Mouse (Mus musculus) liver, postnatal 0 days (tissue): ENCODE measurements around the gene Zfp1. TPM values are rescaled to one million over a fixed set of nuclear protein-coding genes. Genes with fewer than 3 reads are reported as not detected.
A peak's percentile ranks its signal among the peaks of the same experiment; 100 is the strongest.

Source experiments
- ATAC-seq: fragments of 200-750 bp; cut with Nextera tagmentation; 2 replicates; pipeline ENCODE4 v1.8.0; 2017; ENCODE audit warnings: mild to moderate bottlenecking, moderate library complexity
- DNase-seq: peaks from one replicate; pipeline ENCODE4 v3.0.0-alpha.2; 2016
- H3K27ac ChIP-seq: fragments of 300-500 bp; sonication (generic); 2 replicates; pipeline ENCODE4 v1.5.1; 2014; ENCODE audit warnings: antibody characterized with exemption, moderate library complexity, mild to moderate bottlenecking, low read depth
- H3K27me3 ChIP-seq: fragments of 300-500 bp; sonication (generic); 2 replicates; pipeline ENCODE4 v1.6.1; 2014; ENCODE audit warnings: low read length, control low read depth, mixed read lengths; ENCODE audit not compliant: insufficient read depth
- H3K36me3 ChIP-seq: fragments of 300-500 bp; sonication (generic); replicated peaks from 2 replicates; pipeline ENCODE4 v1.6.1; 2014; ENCODE audit warnings: mild to moderate bottlenecking, control low read depth, low read length, moderate library complexity, mixed read lengths; ENCODE audit not compliant: insufficient read depth
- H3K4me1 ChIP-seq: fragments of 300-500 bp; sonication (generic); 2 replicates; pipeline ENCODE4 v1.6.1; 2014; ENCODE audit warnings: antibody characterized with exemption, mild to moderate bottlenecking, control low read depth; ENCODE audit not compliant: insufficient read depth
- H3K4me2 ChIP-seq: fragments of 300-500 bp; sonication (generic); 2 replicates; pipeline ENCODE4 v1.6.1; 2014; ENCODE audit warnings: low read depth, mild to moderate bottlenecking, low read length, moderate library complexity, mixed read lengths
- H3K4me3 ChIP-seq: fragments of 300-500 bp; sonication (generic); 2 replicates; pipeline ENCODE4 v1.5.1; 2014; ENCODE audit warnings: low read depth, low read length
- H3K9ac ChIP-seq: fragments of 300-500 bp; sonication (generic); replicated peaks from 2 replicates; pipeline ENCODE4 v1.6.1; 2014; ENCODE audit warnings: mild to moderate bottlenecking, moderate library complexity
- H3K9me3 ChIP-seq: fragments of 300-500 bp; sonication (generic); 2 replicates; pipeline ENCODE4 v1.6.1; 2016; ENCODE audit warnings: mild to moderate bottlenecking, control low read depth, low read length, mixed read lengths
- CTCF ChIP-seq: sonication (generic); IDR thresholded peaks from 2 replicates; pipeline ENCODE4 v1.5.1; 2016; ENCODE audit warnings: antibody characterized with exemption, low read depth
- EP300 ChIP-seq: IDR thresholded peaks from 2 replicates; pipeline ENCODE4 v1.6.1; 2016; ENCODE audit warnings: antibody characterized with exemption, low read depth, mild to moderate bottlenecking
- WGBS: fragments of 180-500 bp; shearing (Covaris S2); extraction: QIAGEN DNeasy Blood & Tissue Kit; methylation state at CpG from one replicate; pipeline ENCODE4 v1.1.7; 2014; ENCODE audit not compliant: insufficient replicate concordance; 5-methylcytosine and 5-hydroxymethylcytosine counted together
- polyA plus RNA-seq: library from polyadenylated mRNA; unstranded; fragments of >200 nt; fragmentation: Nextera tagmentation; extraction: Ambion mirVana; gene quantifications from 2 replicates; pipeline ENCODE4 v1.2.1, GENCODE M21; 2015

Zfp1 gene
- polyA plus RNA-seq, 1 experiment from 2014 or later = 3.8 TPM

DNA sequence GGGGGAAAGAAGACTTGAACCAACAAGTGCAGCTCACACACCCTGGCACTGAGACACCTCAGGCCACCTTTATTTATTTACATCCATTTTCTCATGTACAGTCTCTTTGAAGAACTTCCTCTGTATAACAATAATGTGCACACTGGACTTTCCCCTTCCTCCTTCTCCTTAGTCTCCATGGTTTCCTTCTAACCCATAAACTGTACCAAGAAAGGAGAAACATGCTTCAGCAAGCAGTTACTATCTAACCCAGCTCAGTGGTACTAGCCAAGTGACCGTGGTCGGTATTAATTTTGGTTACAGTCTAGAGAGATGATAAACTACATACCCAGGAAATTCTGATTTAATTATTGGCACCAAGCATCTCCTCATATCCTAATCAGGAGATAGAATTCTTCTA lies 10.3 kb downstream of the Zfp1 start:
- no peak overlapping the region for H3K9ac ChIP-seq
- H3K27ac ChIP-seq = no peak overlapping the region
- no peak for TF ChIP-seq CTCF
- TF ChIP-seq EP300 = no peak
- H3K4me2 ChIP-seq = no peak overlapping the region
- H3K27me3 ChIP-seq = no peaks in the 10 kb centered on the region
- peaks cover 10% of the 10 kb centered on the region; the same call in 1 of the 2 replicates for H3K4me1 ChIP-seq
- H3K9me3 ChIP-seq = no peaks in the 10 kb centered on the region
- no peaks in the 10 kb centered on the region for H3K36me3 ChIP-seq
- WGBS = 76% methylated on average over 2 of the region's 2 CpGs
- DNase-seq (no peak), ATAC-seq (no peak)
- H3K4me3 ChIP-seq = no peak overlapping the region

DNA sequence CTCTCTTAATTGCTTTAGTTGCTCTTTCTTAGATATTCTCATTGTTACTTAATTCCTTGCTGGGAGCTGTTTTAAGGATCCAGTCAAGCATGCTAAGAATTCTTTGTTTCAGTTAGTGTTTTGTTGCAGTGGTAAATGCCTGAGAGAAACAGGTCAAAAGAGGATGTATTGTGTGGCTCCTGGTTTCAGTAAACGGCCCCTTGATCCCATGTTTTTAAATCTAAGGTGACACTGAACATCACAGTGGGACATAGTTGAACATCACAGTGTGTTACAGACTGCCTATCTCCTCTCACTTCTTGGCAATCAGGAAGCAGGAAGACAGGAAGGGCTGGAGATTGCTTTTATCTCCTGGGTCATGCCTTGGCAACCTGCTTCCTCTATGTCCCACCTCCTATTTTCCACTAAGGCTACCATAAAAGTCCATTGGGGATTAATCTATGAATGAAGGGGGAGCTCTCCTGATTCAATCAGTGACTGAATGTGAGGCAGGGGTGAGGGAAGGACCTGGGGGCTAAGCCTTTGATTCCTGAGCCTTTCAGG lies 14.2 kb downstream of the Zfp1 start:
- Histone ChIP-seq H3K27me3 (no peaks in the 10 kb centered on the region), H3K9me3 (no peaks in the 10 kb centered on the region), H3K27ac (no peak overlapping the region), H3K36me3 (no peaks in the 10 kb centered on the region), H3K4me3 (no peak overlapping the region), H3K4me2 (no peak overlapping the region), H3K9ac (no peak overlapping the region), H3K4me1 (peaks cover 13% of the 10 kb centered on the region; the same call in 1 of the 2 replicates)
- no peak for ATAC-seq
- 32% methylated on average over 1 of the region's 1 CpGs for WGBS
- TF ChIP-seq EP300 = no peak
- TF ChIP-seq CTCF = no peak
- no peak for DNase-seq

DNA sequence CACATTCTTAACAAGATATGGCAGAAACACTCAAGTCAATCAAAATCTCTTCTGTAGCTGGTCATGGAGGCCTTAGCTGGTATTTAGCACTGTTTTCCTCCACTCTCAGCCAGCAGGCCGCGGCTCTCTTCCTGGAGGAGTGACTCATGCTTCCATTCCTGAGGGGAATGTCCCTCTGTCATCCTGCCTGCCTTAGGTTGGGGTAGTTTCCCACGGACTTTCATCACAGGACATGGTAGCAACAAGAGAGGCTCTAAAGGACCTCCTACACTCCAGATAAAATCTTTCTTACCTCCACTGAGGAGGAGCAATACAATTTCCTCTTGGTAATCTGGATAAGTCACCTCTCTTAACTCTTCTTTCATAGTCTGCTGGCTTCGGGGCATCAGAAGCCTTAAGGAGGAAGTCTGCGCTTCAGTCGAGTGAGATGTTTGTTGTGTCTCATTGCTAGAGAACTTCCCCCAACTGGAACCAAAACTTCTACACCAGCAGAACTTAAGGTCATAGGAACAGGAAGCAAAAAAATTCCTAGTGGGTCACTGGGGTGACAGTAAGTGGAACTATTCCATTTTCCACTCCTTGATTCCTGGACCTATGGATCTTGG lies 15.7 kb downstream of the Zfp1 start:
- no peaks in the 10 kb centered on the region for H3K9me3 ChIP-seq
- H3K27me3 ChIP-seq = no peaks in the 10 kb centered on the region
- peaks cover 13% of the 10 kb centered on the region; the same call in 1 of the 2 replicates for H3K4me1 ChIP-seq
- H3K27ac ChIP-seq = peak overlapping the region; percentile 55; the same call in 1 of the 2 replicates
- H3K9ac ChIP-seq = no peak overlapping the region
- no peak overlapping the region for H3K4me2 ChIP-seq
- 35% methylated on average over 6 of the region's 6 CpGs for WGBS
- no peak for DNase-seq
- peak; percentile 48 for ATAC-seq
- TF ChIP-seq EP300 (no peak), CTCF (no peak)
- H3K4me3 ChIP-seq = no peak overlapping the region
- H3K36me3 ChIP-seq = no peaks in the 10 kb centered on the region

DNA sequence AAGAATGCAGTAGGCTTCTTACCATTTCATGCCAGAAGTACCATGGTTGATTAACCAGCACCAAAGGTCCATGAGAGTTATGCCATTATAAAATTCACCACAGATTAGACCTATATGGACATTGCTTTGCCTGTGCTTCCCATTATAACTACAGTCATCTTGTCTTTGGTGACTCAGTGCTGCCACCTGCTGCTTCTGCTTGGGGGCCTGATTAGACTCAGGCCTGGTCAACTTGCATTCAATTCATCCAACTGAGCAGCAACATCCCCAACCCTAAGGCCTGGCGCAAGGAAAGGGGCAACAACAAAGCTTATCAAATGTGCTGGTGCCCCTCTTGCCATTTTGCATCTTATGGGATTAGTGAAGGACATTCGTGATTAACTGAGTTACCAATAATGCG lies 19.3 kb downstream of the Zfp1 start:
- Histone ChIP-seq H3K36me3 (no peaks in the 10 kb centered on the region; the same call in 1 of the 2 replicates), H3K4me2 (no peak overlapping the region), H3K27ac (no peak overlapping the region), H3K4me1 (peaks cover 7% of the 10 kb centered on the region; the same call in 1 of the 2 replicates), H3K4me3 (no peak overlapping the region), H3K9ac (no peak overlapping the region), H3K9me3 (no peaks in the 10 kb centered on the region), H3K27me3 (no peaks in the 10 kb centered on the region)
- TF ChIP-seq EP300 (no peak), CTCF (peak; percentile 93)
- peak; percentile 45; the same call in 1 of the 2 replicates for ATAC-seq
- 83% methylated on average over 3 of the region's 3 CpGs for WGBS
- peak; percentile 84 for DNase-seq

DNA sequence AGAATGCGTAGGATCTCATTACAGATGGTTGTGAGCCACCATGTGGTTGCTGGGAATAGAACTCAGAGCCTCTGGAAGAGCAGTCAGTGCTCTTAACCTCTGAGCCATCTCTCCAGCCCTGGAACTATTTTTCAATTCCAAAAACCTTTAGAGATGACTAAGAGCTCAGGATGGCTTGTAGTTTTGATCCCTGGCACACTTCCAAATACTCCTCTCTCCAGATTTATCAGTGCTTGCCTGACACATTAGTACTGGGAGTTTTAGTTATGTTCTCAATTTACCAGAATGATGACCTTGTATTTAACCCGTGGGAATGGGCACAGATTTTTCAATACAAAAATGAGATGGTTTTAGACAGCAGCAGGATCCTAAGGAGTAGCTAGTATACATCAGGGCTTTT lies 23.6 kb downstream of the Zfp1 start:
- Histone ChIP-seq H3K4me2 (no peak overlapping the region), H3K27me3 (no peaks in the 10 kb centered on the region), H3K27ac (no peak overlapping the region), H3K36me3 (peaks cover 19% of the 10 kb centered on the region), H3K4me1 (no peaks in the 10 kb centered on the region), H3K4me3 (no peak overlapping the region), H3K9ac (no peak overlapping the region), H3K9me3 (no peaks in the 10 kb centered on the region)
- ATAC-seq = no peak
- 62% methylated on average over 2 of the region's 2 CpGs for WGBS
- no peak for TF ChIP-seq CTCF
- TF ChIP-seq EP300 = no peak
- no peak for DNase-seq

DNA sequence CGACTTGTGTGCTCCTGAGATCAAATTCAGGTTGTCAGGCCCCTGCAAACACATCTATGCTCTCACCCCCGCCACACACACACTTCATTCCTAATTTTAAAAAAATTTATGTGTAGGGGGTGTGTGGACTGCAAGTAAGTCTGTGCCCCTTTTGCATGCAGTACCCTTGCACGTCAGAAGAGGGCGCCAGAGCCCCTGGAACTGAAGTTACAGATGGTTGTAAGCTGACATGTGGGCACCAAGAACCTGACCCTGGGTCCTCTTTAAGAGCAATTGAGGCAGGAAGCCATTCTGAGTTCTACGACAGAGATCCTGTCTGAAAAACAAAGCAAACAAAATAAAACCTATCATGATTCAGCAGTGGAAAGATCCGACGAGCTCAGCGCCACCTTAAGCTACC lies 33.0 kb downstream of the Zfp1 start:
- no peaks in the 10 kb centered on the region for H3K4me1 ChIP-seq
- no peak overlapping the region for H3K27ac ChIP-seq
- H3K4me3 ChIP-seq = no peak overlapping the region
- no peak overlapping the region for H3K4me2 ChIP-seq
- DNase-seq (peak; percentile 44), ATAC-seq (no peak)
- WGBS = 76% methylated on average over 8 of the region's 8 CpGs
- H3K9me3 ChIP-seq = peaks cover 4% of the 10 kb centered on the region; the same call in 1 of the 2 replicates
- no peak overlapping the region for H3K9ac ChIP-seq
- H3K36me3 ChIP-seq = peaks cover 3% of the 10 kb centered on the region; the same call in 1 of the 2 replicates
- H3K27me3 ChIP-seq = peaks cover 6% of the 10 kb centered on the region; the same call in 1 of the 2 replicates
- TF ChIP-seq EP300 (no peak), CTCF (peak; percentile 67)
